Mouse (Mus musculus): ENCODE data around the gene Yipf6. TPM values are rescaled to one million over a fixed set of nuclear protein-coding genes. Genes with fewer than 3 reads are reported as not detected.
A peak's percentile ranks its signal among the peaks of the same experiment; 100 is the strongest.

Gene Yipf6
- 15.6 and 20.0 TPM in 2 replicates for polyA plus RNA-seq (2016; fragmentation: Nextera tagmentation; extraction: Ambion mirVana)

DNA sequence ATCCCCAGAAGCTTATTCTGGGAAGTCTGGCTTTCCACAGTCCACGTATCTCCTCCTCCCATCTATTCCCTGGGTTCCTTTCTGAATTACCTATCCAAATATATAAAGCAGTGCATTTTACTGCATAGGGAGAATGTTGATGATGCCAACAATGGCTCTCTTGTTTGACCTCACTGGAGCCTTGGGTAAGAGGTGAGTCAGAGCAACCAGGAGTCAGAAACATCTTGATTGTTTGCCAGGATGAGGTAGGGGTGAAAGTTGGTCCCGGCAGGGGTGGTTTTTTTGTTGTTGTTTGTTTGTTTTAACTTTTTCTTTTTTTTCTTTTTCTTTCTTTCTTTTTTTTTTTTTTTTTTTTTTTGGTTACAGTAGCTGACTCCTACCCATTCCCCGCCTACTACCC is at the start of gene Yipf6:
Yipf6 (plus strand) TSS at position 216 of the 400 bp plus-strand sequence.
- H3K36me3 ChIP-seq, result no peaks in the 10 kb centered on the region
- 70% methylated on average over 3 of the region's 3 CpGs for WGBS
- H3K4me1 ChIP-seq (replicated peaks), result peaks cover 8% of the 10 kb centered on the region; the same call in 1 of the 2 replicates
- peak within 1 kb of the TSS; percentile 63 for H3K4me3 ChIP-seq
- 0 out of 2 replicates have a peak, but pooled peaks cover 4% of the 10 kb centered on the region for H3K9me3 ChIP-seq
- H3K27me3 ChIP-seq (ENCODE audit: insufficient read depth, poor library complexity, severe bottlenecking), result 0 out of 2 replicates have a peak, but pooled peaks cover 6% of the 10 kb centered on the region
- DNase-seq (ENCODE audit: low spot score), result no peak
- peak within 1 kb of the TSS; percentile 91 for H3K27ac ChIP-seq

DNA sequence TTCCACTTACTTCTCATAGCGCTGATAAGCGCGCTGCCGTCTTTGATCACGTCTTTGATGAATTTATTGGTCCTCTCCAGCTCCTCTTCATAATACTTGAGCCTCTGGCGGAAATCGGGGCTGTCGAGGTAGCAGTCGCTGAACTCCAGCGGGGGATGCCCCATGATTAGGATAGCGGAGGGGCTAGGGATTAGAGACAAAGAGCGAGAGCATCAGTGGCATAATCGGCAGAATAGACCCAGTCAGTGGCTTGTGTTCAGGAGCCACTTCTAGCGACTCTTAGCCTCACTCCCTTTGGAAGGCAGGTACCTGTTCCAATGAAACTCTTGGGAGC is 46.1 kb upstream of the Yipf6 start:
- no peaks in the 10 kb centered on the region for H3K4me1 ChIP-seq (replicated peaks)
- peaks cover 25% of the 10 kb centered on the region for H3K27me3 ChIP-seq (ENCODE audit: insufficient read depth, poor library complexity, severe bottlenecking)
- DNase-seq (ENCODE audit: low spot score), result no peak
- H3K4me3 ChIP-seq, result peak overlapping the region; percentile 65
- H3K9me3 ChIP-seq, result no peaks in the 10 kb centered on the region
- 17% methylated on average over 14 of the region's 14 CpGs for WGBS
- peak overlapping the region; percentile 86 for H3K27ac ChIP-seq
- H3K36me3 ChIP-seq, result no peaks in the 10 kb centered on the region

DNA sequence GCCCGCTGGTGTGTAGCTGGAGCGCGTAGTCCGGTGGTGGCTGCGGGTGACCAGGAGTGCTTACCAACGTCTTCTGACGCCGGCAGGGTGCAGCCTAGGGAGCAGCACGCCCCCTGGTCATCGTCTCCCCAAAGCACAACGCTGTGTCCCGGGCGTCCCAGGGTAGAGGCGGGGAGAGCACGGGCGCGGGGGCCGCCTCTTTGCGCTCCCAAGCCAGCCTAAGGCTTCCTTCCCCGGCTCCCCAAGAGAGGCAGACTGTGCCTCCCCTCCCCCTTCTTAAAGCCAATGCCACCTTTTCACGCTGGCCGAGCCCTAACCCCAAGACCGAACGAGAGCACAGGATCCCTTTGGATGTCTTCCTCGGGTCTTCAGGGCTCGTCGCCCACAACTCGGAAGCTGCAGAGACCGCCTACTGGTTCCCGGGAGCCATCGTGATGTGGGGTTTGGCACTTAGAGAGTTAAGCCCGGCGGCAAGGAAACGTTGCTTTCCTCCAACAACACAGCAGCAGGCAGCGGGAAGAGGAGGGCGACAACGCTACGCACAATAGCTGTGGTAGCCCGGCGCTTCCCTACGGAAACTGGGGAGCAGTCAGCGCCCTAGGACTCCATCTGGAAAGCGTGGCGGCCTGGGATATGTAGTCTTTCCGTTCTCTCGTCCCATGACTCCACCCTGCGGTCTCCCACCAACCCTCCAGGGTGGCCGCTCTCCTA is 45.6 kb upstream of the Yipf6 start, which contains the start of gene Ophn1:
Ophn1 (minus strand) TSS at position 620 of the 711 bp plus-strand sequence.
- peak; percentile 62 for DNase-seq (ENCODE audit: low spot score)

DNA sequence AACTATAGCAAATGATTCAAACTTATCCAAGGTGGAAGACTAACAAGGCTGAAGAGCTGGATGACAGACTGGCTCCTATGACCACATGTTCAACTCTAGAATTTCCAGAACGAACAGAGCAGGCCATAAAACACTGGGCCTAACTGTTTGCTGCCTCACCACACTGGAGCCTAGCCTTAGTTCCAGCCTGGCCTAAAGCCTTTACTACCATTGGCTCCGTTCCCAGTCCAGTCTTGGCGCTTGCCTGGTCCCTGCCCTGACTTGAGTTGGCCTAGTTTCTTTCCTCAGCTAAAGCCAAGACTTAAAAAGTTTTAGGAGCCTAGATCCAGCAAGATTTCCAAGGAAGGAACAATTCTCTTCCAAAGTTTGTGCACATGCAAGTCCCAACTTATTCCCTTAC is 37.8 kb upstream of the Yipf6 start:
- no peak for DNase-seq (ENCODE audit: low spot score)
- Histone ChIP-seq H3K4me1 (replicated peaks) (no peaks in the 10 kb centered on the region), H3K27me3 (ENCODE audit: insufficient read depth, poor library complexity, severe bottlenecking) (no peaks in the 10 kb centered on the region), H3K27ac (no peak overlapping the region), H3K4me3 (no peak overlapping the region), H3K9me3 (no peaks in the 10 kb centered on the region), H3K36me3 (no peaks in the 10 kb centered on the region)
- 86% methylated on average over 3 of the region's 3 CpGs for WGBS

More for the DNA sequence above, 45.6 kb upstream of the Yipf6 start, which contains the start of gene Ophn1:
- H3K36me3 ChIP-seq, result no peaks in the 10 kb centered on the region
- WGBS, result 12% methylated on average over 48 of the region's 48 CpGs
- H3K4me3 ChIP-seq, result peak within 1 kb of the TSS; percentile 65
- no peaks in the 10 kb centered on the region for H3K9me3 ChIP-seq
- H3K27me3 ChIP-seq (ENCODE audit: insufficient read depth, poor library complexity, severe bottlenecking), result peaks cover 24% of the 10 kb centered on the region
- H3K4me1 ChIP-seq (replicated peaks), result no peaks in the 10 kb centered on the region
- H3K27ac ChIP-seq, result peak within 1 kb of the TSS; percentile 86

DNA sequence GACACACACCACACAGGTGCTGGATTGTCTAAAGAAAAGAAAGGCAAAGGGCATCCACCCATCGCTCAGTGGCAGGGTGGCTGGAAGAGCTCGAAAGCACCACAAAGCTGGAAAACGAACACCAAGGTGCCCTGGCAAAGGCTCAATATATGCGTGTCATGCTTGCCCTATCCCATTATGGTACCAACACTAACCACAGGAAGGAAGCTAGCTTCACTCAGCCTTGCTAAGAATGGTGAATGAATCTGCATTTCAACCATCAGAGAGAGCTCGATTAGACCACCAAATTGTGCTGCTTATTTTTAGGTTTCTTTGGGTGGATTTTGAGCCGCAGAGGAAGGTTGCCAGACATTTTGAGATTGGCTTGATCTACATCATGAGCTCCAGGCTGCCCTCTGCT is 31.9 kb upstream of the Yipf6 start:
- Histone ChIP-seq H3K9me3 (no peaks in the 10 kb centered on the region), H3K36me3 (no peaks in the 10 kb centered on the region), H3K4me1 (replicated peaks) (no peaks in the 10 kb centered on the region), H3K4me3 (no peak overlapping the region), H3K27me3 (ENCODE audit: insufficient read depth, poor library complexity, severe bottlenecking) (peaks cover 5% of the 10 kb centered on the region; the same call in 1 of the 2 replicates), H3K27ac (no peak overlapping the region)
- WGBS, result 88% methylated on average over 6 of the region's 6 CpGs
- no peak for DNase-seq (ENCODE audit: low spot score)

DNA sequence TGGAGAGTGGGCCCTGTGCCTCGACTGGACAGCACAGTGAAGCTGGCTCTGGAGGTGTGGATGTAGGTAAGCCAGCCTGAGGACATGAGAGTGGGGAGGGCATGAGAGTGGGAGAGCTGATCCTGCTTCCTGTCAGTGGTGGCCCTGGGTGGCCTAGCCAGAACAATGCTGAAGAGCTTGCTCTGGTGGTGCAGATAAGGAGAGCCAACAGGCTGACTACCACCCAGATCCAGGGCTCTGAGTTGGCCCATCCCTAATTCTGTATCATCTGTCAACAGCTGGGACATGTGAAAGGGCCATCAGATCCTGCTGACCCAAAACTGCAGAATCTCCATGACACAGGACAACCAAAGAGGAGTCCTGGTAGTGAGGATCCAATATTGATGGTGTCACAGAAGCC is 27.2 kb upstream of the Yipf6 start:
- DNase-seq (ENCODE audit: low spot score), result no peak
- H3K27ac ChIP-seq, result no peak overlapping the region
- no peaks in the 10 kb centered on the region for H3K36me3 ChIP-seq
- 53% methylated on average over 1 of the region's 1 CpGs for WGBS
- no peaks in the 10 kb centered on the region for H3K4me1 ChIP-seq (replicated peaks)
- H3K9me3 ChIP-seq, result no peaks in the 10 kb centered on the region
- H3K27me3 ChIP-seq (ENCODE audit: insufficient read depth, poor library complexity, severe bottlenecking), result peaks cover 5% of the 10 kb centered on the region; the same call in 1 of the 2 replicates
- H3K4me3 ChIP-seq, result no peak overlapping the region

DNA sequence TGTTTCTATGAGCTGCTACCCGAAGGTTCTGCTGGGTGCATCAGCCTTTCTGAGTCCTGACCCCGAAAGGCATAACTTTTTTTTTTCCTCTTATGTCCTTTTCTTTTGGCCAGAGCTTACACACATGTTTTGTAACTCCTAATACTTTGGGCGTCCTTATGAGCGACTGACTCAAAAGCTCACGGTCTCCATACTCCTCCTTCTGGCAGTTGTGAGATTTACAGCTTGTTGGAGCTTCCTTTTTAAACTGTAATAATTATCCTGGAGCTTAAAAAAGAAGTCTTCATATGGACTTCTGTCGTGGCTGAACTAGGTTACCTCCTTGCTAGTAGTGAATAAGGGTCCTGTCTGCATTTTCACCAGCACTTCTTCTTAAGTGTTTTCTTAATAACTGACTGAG is 16.7 kb upstream of the Yipf6 start:
- Histone ChIP-seq H3K36me3 (no peaks in the 10 kb centered on the region), H3K4me3 (no peak overlapping the region), H3K27ac (no peak overlapping the region), H3K9me3 (no peaks in the 10 kb centered on the region), H3K27me3 (ENCODE audit: insufficient read depth, poor library complexity, severe bottlenecking) (peaks cover 5% of the 10 kb centered on the region; the same call in 1 of the 2 replicates), H3K4me1 (replicated peaks) (no peaks in the 10 kb centered on the region)
- 25% methylated on average over 6 of the region's 6 CpGs for WGBS
- no peak for DNase-seq (ENCODE audit: low spot score)

DNA sequence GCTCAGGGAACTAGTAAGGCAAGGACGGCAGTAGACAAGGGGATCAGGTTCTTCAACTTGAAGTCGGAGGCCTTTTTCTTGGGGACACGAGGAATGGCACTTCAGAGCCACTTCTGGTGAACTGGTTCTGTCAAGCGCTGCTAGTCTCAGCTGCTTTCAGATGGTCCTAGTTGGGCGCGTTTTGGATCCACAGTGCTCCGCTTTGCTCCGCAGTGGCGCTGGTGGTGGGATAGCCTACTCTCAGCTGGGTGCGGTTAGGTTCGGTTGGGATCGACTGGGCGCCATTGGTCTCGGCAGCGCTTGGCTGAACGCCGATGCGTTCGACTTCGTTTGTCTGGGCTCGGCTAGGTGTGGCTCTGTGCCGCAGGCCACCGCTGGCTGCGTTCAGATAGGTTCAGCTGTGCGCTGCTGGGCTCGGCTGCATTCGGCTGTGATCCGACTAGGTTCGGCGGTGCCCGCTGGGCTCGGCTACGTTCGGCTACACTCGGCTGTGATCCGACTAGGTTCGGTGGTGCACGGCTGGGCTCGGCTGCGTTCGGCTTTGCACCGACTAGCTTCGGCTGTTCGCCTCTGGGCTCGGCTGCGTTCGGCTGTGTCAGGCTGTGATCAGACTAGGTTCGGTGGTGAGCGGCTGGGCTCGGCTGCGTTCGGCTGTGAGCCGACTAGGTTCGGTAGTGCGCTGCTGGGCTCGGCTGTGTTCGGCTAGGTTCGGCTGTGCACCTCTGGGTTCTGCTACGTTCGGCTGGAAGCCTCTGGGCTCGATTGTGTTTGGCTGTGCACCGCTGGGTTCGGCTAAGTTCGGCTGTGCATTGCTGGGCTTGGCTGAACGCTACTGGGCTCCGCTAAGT is 815 bp downstream of the Yipf6 start:
- H3K27me3 ChIP-seq (ENCODE audit: insufficient read depth, poor library complexity, severe bottlenecking), result 0 out of 2 replicates have a peak, but pooled peaks cover 6% of the 10 kb centered on the region
- peaks cover 8% of the 10 kb centered on the region; the same call in 1 of the 2 replicates for H3K4me1 ChIP-seq (replicated peaks)
- peak overlapping the region; percentile 63 for H3K4me3 ChIP-seq
- peaks cover under 1% of the 10 kb centered on the region; the same call in 1 of the 2 replicates for H3K36me3 ChIP-seq
- WGBS, result 23% methylated on average over 66 of the region's 66 CpGs
- DNase-seq (ENCODE audit: low spot score), result peak; percentile 91
- 0 out of 2 replicates have a peak, but pooled peaks cover 4% of the 10 kb centered on the region for H3K9me3 ChIP-seq
- H3K27ac ChIP-seq, result peak overlapping the region; percentile 91

DNA sequence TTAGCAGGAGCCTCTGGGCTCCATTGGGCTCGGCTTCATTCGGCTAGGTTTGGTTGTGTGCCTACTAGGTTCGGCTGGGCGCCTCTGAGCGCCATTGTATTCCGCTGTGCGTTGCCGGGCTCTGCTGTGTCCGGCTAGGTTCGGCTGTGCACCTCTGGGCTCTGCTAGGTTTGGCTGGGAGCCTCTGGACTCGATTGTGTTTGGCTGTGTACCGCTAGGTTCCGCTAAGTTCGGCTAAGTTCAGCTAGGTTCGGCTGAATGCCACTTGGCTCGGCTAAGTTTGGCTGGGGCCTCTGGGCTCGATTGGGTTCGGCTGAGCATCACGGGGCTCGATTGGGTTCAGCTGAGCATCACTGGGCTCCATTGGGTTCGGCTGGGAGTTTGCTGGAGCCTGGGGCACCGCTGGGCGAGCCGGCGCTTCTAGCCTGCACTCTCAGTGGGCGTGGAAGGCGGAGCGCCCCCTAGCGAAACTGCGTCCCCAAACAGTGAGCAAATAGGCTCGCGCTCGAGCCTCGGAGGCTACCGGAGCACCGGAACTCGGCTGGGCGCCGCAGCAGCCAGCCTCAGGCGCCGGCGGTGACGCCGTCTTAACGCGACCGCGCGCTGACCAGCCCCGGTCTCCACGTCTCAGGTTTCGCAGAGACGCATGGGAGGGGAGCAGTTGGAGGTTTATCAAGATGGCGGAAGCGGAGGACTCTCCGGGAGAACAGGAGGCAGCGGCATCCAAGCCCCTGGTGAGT is 1.6 kb downstream of the Yipf6 start:
- 21% methylated on average over 57 of the region's 57 CpGs for WGBS

DNA sequence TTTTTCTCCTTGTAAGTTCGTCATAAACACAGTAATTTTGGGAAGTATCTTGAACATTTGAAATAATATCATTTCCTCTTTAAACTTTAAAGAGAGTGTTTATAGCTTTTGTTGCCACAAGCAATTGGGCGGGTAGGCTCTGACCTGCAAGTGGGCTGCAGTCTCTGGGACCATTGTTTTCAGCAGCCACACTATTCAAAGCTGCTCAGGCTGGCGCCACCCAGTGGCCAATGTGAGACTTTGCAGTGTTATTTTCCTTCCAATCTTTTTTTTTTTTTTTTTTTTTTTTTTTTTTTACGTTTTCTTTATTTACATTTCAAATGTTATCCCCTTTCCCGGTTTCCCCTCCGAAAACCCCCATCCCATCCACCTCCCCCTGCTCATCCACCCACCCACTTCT is 17.8 kb downstream of the Yipf6 start:
- peak; percentile 30 for DNase-seq (ENCODE audit: low spot score)
- Histone ChIP-seq H3K27ac (no peak overlapping the region), H3K36me3 (no peaks in the 10 kb centered on the region), H3K4me3 (no peak overlapping the region), H3K9me3 (no peaks in the 10 kb centered on the region), H3K4me1 (replicated peaks) (no peaks in the 10 kb centered on the region), H3K27me3 (ENCODE audit: insufficient read depth, poor library complexity, severe bottlenecking) (no peaks in the 10 kb centered on the region)
- WGBS, result 19% methylated on average over 6 of the region's 6 CpGs

More for the DNA sequence above, 1.6 kb downstream of the Yipf6 start:
- H3K9me3 ChIP-seq, result 0 out of 2 replicates have a peak, but pooled peaks cover 4% of the 10 kb centered on the region
- peak overlapping the region; percentile 63 for H3K4me3 ChIP-seq
- peaks cover 7% of the 10 kb centered on the region; the same call in 1 of the 2 replicates for H3K36me3 ChIP-seq
- peak; percentile 93 for DNase-seq (ENCODE audit: low spot score)
- peaks cover 8% of the 10 kb centered on the region; the same call in 1 of the 2 replicates for H3K4me1 ChIP-seq (replicated peaks)
- H3K27me3 ChIP-seq (ENCODE audit: insufficient read depth, poor library complexity, severe bottlenecking), result 0 out of 2 replicates have a peak, but pooled peaks cover 6% of the 10 kb centered on the region
- H3K27ac ChIP-seq, result peak overlapping the region; percentile 91

DNA sequence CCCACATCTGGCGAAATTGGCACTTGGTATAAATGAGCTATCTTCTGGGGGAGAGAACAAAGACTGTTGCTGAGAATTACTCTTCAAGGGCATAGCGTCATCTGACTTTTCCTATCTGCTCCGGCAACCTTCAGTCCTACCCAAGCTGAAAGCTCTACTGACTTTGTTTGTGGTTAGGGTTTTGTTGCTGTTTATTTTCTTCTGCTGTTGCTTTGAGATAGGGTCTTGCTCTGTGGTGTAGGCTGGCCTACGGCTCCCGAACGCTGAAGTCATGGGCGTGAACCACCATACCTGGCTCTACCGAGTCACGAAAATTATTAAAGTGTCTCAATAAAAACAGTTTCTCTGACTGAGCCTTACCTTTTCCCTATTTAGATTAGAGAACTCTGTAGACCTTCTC is 22.2 kb downstream of the Yipf6 start:
- no peaks in the 10 kb centered on the region for H3K36me3 ChIP-seq
- no peaks in the 10 kb centered on the region for H3K4me1 ChIP-seq (replicated peaks)
- H3K27me3 ChIP-seq (ENCODE audit: insufficient read depth, poor library complexity, severe bottlenecking), result no peaks in the 10 kb centered on the region; the same call in 1 of the 2 replicates
- no peak overlapping the region for H3K4me3 ChIP-seq
- no peak for DNase-seq (ENCODE audit: low spot score)
- 90% methylated on average over 9 of the region's 9 CpGs for WGBS
- no peak overlapping the region for H3K27ac ChIP-seq
- no peaks in the 10 kb centered on the region for H3K9me3 ChIP-seq

DNA sequence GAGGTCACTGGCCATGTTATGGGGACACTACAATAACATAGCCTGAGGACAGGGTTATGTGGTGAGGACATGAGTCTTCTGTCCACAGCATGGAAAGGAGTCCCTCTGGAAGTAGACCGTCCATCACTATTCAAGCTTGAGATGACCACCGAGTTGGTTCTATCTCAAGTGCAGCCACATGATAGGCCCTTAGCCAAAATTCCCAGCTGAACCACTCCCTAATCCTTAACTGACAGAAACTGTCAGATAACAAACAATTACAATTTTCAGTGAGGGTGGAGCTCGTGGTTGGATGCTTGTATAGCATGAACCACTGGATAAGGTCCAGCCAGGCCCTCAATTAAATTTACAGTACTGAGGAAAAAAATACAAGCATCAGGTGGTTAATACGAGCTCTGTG is 22.9 kb downstream of the Yipf6 start:
- Histone ChIP-seq H3K27me3 (ENCODE audit: insufficient read depth, poor library complexity, severe bottlenecking) (peaks cover 6% of the 10 kb centered on the region), H3K4me3 (no peak overlapping the region), H3K27ac (no peak overlapping the region), H3K4me1 (replicated peaks) (no peaks in the 10 kb centered on the region), H3K36me3 (no peaks in the 10 kb centered on the region), H3K9me3 (no peaks in the 10 kb centered on the region)
- 84% methylated on average over 4 of the region's 4 CpGs for WGBS
- no peak for DNase-seq (ENCODE audit: low spot score)

All from hindbrain, embryonic 10.5 days (tissue).